Mouse (Mus musculus): ENCODE results near the gene Colq. TPM values are rescaled to one million over a fixed set of nuclear protein-coding genes. Genes with fewer than 3 reads are reported as not detected.

The Colq gene
- polyA plus RNA-seq, 1 experiment, result not detected

DNA sequence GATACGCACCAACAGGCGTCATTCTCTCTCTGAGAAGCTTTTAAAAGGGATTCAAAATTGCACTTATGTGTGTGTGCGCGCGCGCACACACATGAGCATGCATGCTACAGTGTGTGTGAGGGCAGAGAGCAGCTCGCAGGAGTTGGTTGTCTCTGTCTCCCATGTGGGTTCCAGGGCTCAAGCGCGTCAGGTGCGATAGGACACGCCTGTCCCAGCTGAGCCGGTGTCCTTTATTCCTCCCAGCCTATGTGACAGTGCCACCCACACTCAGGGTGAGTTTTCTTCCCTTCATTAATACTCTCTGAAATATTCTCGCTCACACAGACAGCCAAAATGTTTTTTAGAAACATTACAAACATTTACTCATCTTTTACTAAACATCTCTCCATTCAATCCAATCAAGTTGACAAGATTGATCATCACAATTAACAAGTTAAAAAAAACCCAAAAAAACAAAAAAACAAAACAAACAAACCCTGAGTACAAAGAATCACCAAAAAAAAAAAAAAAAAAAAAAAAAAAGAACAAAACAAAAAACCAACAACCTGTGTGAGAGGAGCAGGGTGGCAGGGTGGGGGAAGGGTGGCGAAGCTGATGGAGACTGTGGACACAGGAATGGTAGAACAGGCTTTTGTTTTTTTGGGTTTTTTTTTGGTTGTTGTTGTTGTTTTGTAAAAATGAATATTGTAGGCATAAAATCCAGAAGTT is 10.9 kb upstream of the Colq start:
- no peaks in the 10 kb centered on the region for H3K79me2 ChIP-seq (ENCODE audit: control insufficient read depth, insufficient read depth)
- no peaks in the 10 kb centered on the region for H3K79me3 ChIP-seq (ENCODE audit: low read depth)
- H3ac ChIP-seq (ENCODE audit: control insufficient read depth, insufficient read length, low read depth), result no peak overlapping the region
- TF ChIP-seq USF1 (IDR thresholded peaks at IDR 0.05; ENCODE audit: low read depth) (no peak), MYOD1 (IDR thresholded peaks at IDR 0.05; ENCODE audit: control insufficient read depth, insufficient read length, low read depth) (no peak), FOSL1 (IDR thresholded peaks at IDR 0.05; ENCODE audit: insufficient read depth, low read length, poor library complexity, severe bottlenecking) (no peak), CEBPB (IDR thresholded peaks at IDR 0.05; ENCODE audit: low read depth) (no peak), MYOG (IDR thresholded peaks at IDR 0.05; ENCODE audit: control insufficient read depth, extremely low read depth, insufficient read length) (no peak), MAX (IDR thresholded peaks at IDR 0.05) (no peak), CTCF (IDR thresholded peaks at IDR 0.05; ENCODE audit: control insufficient read depth, insufficient read depth, insufficient read length) (no peak)
- H3K27me3 ChIP-seq (ENCODE audit: control insufficient read depth, insufficient read depth, insufficient read length), result peaks cover 40% of the 10 kb centered on the region
- no peak overlapping the region for H3K4me3 ChIP-seq (ENCODE audit: insufficient read depth, poor library complexity, severe bottlenecking)
- H3K36me3 ChIP-seq (ENCODE audit: control insufficient read depth, insufficient read depth), result no peaks in the 10 kb centered on the region

DNA sequence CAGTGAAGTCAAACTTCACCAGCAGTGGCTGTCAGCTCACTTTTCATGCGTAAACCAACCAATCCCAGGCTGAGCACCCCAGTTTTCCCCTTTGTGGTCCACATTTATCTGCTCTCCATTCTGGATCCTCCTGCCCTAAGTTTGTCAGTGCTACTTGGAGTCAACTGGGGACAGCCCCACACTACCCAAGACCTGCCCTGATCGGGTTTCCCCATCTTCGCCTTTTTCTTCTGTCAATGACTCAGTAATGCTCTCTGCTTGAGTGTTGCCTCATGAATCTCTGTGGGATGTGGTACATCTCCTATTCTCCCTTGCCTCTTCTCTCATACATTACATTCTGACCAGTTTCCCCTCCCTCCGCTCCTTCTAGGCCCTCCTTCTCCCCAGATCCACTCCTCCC is 6.3 kb upstream of the Colq start:
- Histone ChIP-seq H3K36me3 (ENCODE audit: control insufficient read depth, insufficient read depth) (no peaks in the 10 kb centered on the region), H3ac (ENCODE audit: control insufficient read depth, insufficient read length, low read depth) (no peak overlapping the region), H3K79me3 (ENCODE audit: low read depth) (no peaks in the 10 kb centered on the region), H3K4me3 (ENCODE audit: insufficient read depth, poor library complexity, severe bottlenecking) (no peak overlapping the region), H3K79me2 (ENCODE audit: control insufficient read depth, insufficient read depth) (no peaks in the 10 kb centered on the region), H3K27me3 (ENCODE audit: control insufficient read depth, insufficient read depth, insufficient read length) (peaks cover 32% of the 10 kb centered on the region)
- TF ChIP-seq MAX (IDR thresholded peaks at IDR 0.05) (no peak), MYOD1 (IDR thresholded peaks at IDR 0.05; ENCODE audit: control insufficient read depth, insufficient read length, low read depth) (no peak), CEBPB (IDR thresholded peaks at IDR 0.05; ENCODE audit: low read depth) (no peak), FOSL1 (IDR thresholded peaks at IDR 0.05; ENCODE audit: insufficient read depth, low read length, poor library complexity, severe bottlenecking) (no peak), CTCF (IDR thresholded peaks at IDR 0.05; ENCODE audit: control insufficient read depth, insufficient read depth, insufficient read length) (no peak), MYOG (IDR thresholded peaks at IDR 0.05; ENCODE audit: control insufficient read depth, extremely low read depth, insufficient read length) (no peak), USF1 (IDR thresholded peaks at IDR 0.05; ENCODE audit: low read depth) (no peak)

DNA sequence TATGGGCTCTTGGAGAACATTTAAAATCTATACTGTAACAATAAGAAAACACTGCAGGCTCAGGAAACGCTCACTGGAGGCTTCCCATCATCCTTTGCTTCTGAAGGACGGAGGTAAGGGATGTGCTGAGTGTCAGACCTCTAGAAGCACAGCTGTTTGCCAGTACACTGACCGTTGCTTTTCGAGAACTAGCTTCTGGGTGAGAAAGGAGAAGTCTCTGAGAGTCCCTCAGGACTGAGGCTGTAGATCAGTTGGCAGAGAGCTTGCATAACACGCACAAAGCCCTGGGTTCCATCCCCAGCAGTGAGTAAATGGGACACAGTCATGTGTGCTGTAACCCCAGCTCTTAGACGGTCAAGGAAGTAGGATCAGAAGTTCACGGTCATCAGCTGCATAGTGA is 5.3 kb upstream of the Colq start:
- TF ChIP-seq CTCF (IDR thresholded peaks at IDR 0.05; ENCODE audit: control insufficient read depth, insufficient read depth, insufficient read length), result no peak
- no peak for TF ChIP-seq MYOG (IDR thresholded peaks at IDR 0.05; ENCODE audit: control insufficient read depth, extremely low read depth, insufficient read length)
- TF ChIP-seq USF1 (IDR thresholded peaks at IDR 0.05; ENCODE audit: low read depth), result no peak
- no peak for TF ChIP-seq CEBPB (IDR thresholded peaks at IDR 0.05; ENCODE audit: low read depth)
- no peak for TF ChIP-seq MAX (IDR thresholded peaks at IDR 0.05)
- no peak for TF ChIP-seq MYOD1 (IDR thresholded peaks at IDR 0.05; ENCODE audit: control insufficient read depth, insufficient read length, low read depth)
- TF ChIP-seq FOSL1 (IDR thresholded peaks at IDR 0.05; ENCODE audit: insufficient read depth, low read length, poor library complexity, severe bottlenecking), result no peak
- Histone ChIP-seq H3K79me3 (ENCODE audit: low read depth) (no peaks in the 10 kb centered on the region), H3K4me3 (ENCODE audit: insufficient read depth, poor library complexity, severe bottlenecking) (no peak overlapping the region), H3K79me2 (ENCODE audit: control insufficient read depth, insufficient read depth) (no peaks in the 10 kb centered on the region), H3ac (ENCODE audit: control insufficient read depth, insufficient read length, low read depth) (no peak overlapping the region), H3K27me3 (ENCODE audit: control insufficient read depth, insufficient read depth, insufficient read length) (peaks cover 31% of the 10 kb centered on the region), H3K36me3 (ENCODE audit: control insufficient read depth, insufficient read depth) (no peaks in the 10 kb centered on the region)

DNA sequence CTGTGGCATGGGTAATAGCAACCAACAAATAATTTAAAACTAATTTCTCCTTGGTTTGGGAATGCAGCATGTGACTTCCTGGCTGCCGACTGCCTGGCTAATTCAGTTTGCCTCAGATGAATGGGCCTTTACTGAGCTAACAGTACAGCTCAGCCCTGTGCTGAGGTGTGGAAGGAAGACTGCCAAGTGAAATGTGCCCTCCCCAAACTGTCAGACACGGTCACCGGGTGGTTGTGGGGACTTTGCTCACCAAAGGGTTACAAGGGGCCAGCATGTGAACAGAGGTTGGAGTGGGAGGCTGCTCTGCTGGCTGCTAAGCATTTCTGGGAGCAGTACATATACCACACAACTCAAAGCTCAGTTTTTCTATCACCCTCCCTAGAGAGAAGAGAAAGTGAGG is 3.5 kb upstream of the Colq start:
- no peaks in the 10 kb centered on the region for H3K79me3 ChIP-seq (ENCODE audit: low read depth)
- H3K27me3 ChIP-seq (ENCODE audit: control insufficient read depth, insufficient read depth, insufficient read length), result peaks cover 29% of the 10 kb centered on the region
- no peak for TF ChIP-seq CEBPB (IDR thresholded peaks at IDR 0.05; ENCODE audit: low read depth)
- no peak for TF ChIP-seq MYOD1 (IDR thresholded peaks at IDR 0.05; ENCODE audit: control insufficient read depth, insufficient read length, low read depth)
- TF ChIP-seq MYOG (IDR thresholded peaks at IDR 0.05; ENCODE audit: control insufficient read depth, extremely low read depth, insufficient read length), result no peak
- no peak for TF ChIP-seq FOSL1 (IDR thresholded peaks at IDR 0.05; ENCODE audit: insufficient read depth, low read length, poor library complexity, severe bottlenecking)
- TF ChIP-seq CTCF (IDR thresholded peaks at IDR 0.05; ENCODE audit: control insufficient read depth, insufficient read depth, insufficient read length), result no peak
- no peak for TF ChIP-seq MAX (IDR thresholded peaks at IDR 0.05)
- no peak for TF ChIP-seq USF1 (IDR thresholded peaks at IDR 0.05; ENCODE audit: low read depth)
- H3K36me3 ChIP-seq (ENCODE audit: control insufficient read depth, insufficient read depth), result no peaks in the 10 kb centered on the region
- H3K79me2 ChIP-seq (ENCODE audit: control insufficient read depth, insufficient read depth), result no peaks in the 10 kb centered on the region
- H3ac ChIP-seq (ENCODE audit: control insufficient read depth, insufficient read length, low read depth), result no peak overlapping the region
- H3K4me3 ChIP-seq (ENCODE audit: insufficient read depth, poor library complexity, severe bottlenecking), result no peak overlapping the region

DNA sequence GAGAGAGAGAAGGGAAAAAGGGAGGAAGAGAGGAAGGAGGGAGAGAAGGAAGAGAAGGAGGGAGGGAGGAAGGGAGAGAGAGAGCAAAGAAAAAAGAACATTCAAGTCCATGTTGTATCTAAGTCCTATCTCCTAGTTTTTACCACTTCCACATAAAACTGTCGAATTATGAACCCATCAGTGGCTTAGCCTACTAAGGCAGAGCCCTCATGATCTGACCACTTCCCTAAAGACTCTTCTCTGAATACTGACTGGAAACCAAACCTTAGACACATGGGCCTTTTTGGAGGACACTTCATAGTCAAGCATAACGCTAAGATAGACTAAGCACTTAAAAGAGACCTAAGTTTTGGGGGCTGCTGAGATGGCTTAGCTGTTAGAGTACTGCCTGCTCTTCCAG is 1.9 kb upstream of the Colq start:
- no peaks in the 10 kb centered on the region for H3K36me3 ChIP-seq (ENCODE audit: control insufficient read depth, insufficient read depth)
- no peak overlapping the region for H3ac ChIP-seq (ENCODE audit: control insufficient read depth, insufficient read length, low read depth)
- no peaks in the 10 kb centered on the region for H3K79me3 ChIP-seq (ENCODE audit: low read depth)
- no peak overlapping the region for H3K4me3 ChIP-seq (ENCODE audit: insufficient read depth, poor library complexity, severe bottlenecking)
- TF ChIP-seq CEBPB (IDR thresholded peaks at IDR 0.05; ENCODE audit: low read depth), result no peak
- H3K79me2 ChIP-seq (ENCODE audit: control insufficient read depth, insufficient read depth), result no peaks in the 10 kb centered on the region
- peaks cover 29% of the 10 kb centered on the region for H3K27me3 ChIP-seq (ENCODE audit: control insufficient read depth, insufficient read depth, insufficient read length)

DNA sequence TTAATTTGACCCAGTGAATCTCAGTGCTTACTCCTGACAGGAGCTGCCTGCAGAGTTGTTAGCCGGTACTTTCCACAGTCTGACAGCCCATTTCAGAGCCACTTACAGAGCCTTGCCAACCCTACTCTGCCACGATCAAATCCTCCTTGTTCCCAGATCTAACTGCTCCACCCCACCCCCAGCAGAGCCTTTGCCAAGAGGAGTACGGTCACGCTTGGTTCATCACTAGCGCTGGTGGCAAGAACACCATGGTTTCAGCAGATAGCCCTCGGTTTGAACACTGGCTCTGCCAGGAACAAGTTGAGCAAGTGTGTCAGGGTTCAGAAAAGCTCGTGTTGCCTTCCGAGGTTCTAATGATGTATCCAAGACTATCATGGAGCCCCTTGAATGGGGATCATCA is 4.7 kb downstream of the Colq start:
- Histone ChIP-seq H3K79me2 (ENCODE audit: control insufficient read depth, insufficient read depth) (no peaks in the 10 kb centered on the region), H3K4me3 (ENCODE audit: insufficient read depth, poor library complexity, severe bottlenecking) (no peak overlapping the region), H3K27me3 (ENCODE audit: control insufficient read depth, insufficient read depth, insufficient read length) (peaks cover 38% of the 10 kb centered on the region), H3K36me3 (ENCODE audit: control insufficient read depth, insufficient read depth) (no peaks in the 10 kb centered on the region), H3ac (ENCODE audit: control insufficient read depth, insufficient read length, low read depth) (no peak overlapping the region), H3K79me3 (ENCODE audit: low read depth) (no peaks in the 10 kb centered on the region)
- TF ChIP-seq MYOD1 (IDR thresholded peaks at IDR 0.05; ENCODE audit: control insufficient read depth, insufficient read length, low read depth) (no peak), MYOG (IDR thresholded peaks at IDR 0.05; ENCODE audit: control insufficient read depth, extremely low read depth, insufficient read length) (no peak), CTCF (IDR thresholded peaks at IDR 0.05; ENCODE audit: control insufficient read depth, insufficient read depth, insufficient read length) (no peak), CEBPB (IDR thresholded peaks at IDR 0.05; ENCODE audit: low read depth) (no peak), MAX (IDR thresholded peaks at IDR 0.05) (no peak), USF1 (IDR thresholded peaks at IDR 0.05; ENCODE audit: low read depth) (no peak), FOSL1 (IDR thresholded peaks at IDR 0.05; ENCODE audit: insufficient read depth, low read length, poor library complexity, severe bottlenecking) (no peak)
